Mouse (Mus musculus) brain, embryonic 14.5 days (tissue): Measurements from ENCODE around the gene Supv3l1. TPM values are rescaled to one million over a fixed set of nuclear protein-coding genes. Genes with fewer than 3 reads are reported as not detected.
"Not testable (repeated sequence)": the region's sequence is repeated elsewhere in the genome, so short reads cannot be mapped to it uniquely, and the experiment has no call there.

ENCODE experiments used
- DNase-seq: peaks from one replicate; pipeline ENCODE4 v3.0.0-alpha.2; 2011; ENCODE audit warnings: low read depth
- CTCF ChIP-seq: fragments of 200-500 bp; IDR thresholded peaks from 2 replicates; pipeline ENCODE4 v1.5.1; 2012; ENCODE audit warnings: inconsistent platforms, mild to moderate bottlenecking, moderate library complexity, borderline replicate concordance; ENCODE audit not compliant: insufficient read depth, insufficient read length; ENCODE audit errors: extremely low read depth
- POLR2A ChIP-seq: fragments of 200-500 bp; IDR thresholded peaks from 2 replicates; pipeline ENCODE4 v1.6.1; 2012; ENCODE audit warnings: mild to moderate bottlenecking, inconsistent platforms, borderline replicate concordance; ENCODE audit not compliant: poor library complexity, insufficient read depth, insufficient read length, severe bottlenecking; ENCODE audit errors: extremely low read depth
- polyA plus RNA-seq: library from polyadenylated mRNA; depleted of rRNA; stranded (reverse); fragments of >200 nt; gene quantifications from 2 replicates; pipeline ENCODE4 v1.2.3, GENCODE M21; 2012

Gene Supv3l1
- polyA plus RNA-seq, 1 experiment = 29.9 TPM

DNA sequence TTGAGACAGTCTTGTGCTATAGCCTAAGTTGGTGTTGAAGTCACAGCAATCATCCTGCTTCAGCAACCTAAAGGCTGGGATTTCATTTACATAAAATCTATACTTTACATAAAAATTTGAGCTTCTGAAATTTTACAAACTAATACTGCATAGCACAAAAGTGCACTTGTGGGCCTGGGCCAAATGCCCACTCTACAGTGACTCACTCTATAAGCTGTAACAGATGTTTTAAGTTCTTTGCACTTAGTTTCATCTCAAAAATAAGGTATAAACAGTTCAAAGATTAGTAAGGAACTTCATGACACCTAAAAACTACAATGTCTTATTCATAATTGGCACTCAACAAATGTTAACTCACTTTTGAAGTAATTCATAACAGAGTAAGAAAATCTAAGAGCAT is 11.8 kb upstream of the Supv3l1 start:
- no peak for TF ChIP-seq POLR2A
- TF ChIP-seq CTCF = no peak
- DNase-seq = no peak

DNA sequence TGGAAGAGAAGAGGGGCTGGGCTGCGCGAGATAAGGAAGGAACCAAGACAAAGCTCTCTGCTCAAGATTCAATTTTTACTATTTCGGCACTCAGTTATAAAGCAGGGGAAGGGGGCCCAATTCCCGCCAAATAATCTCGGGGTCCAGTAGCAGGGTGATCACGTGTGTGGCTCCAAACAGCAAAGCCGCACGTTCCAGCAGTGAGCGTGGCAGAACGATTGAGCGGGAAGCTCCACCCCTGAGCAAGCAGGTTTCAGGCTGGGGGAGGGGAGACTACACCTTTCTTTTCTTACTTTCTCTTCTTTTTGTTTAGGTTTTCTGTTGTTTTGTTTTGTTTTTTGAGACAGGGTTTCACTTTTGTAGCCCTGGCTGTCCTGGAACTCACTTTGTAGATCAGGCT is 2.5 kb upstream of the Supv3l1 start:
- DNase-seq = not testable (repeated sequence)

DNA sequence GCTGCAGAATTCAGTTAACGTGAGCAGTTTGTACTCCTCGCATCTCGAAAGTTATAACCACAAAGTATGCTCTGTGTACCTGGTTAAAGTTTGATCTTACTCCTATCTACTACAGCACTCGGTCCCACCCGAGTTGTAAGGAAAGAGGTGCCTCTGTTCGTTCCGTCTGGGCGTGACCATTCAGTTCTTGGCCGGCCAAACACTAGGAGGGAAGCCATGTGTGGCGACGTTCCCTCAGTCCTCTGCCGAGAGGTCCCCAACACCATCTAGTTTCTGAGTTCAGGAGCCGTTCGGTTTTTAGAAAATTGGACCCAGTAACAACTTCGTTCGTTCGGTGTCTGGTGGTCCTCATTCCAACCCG is 722 bp upstream of the Supv3l1 start:
- TF ChIP-seq CTCF (no peak), POLR2A (no peak)
- DNase-seq = no peak

DNA sequence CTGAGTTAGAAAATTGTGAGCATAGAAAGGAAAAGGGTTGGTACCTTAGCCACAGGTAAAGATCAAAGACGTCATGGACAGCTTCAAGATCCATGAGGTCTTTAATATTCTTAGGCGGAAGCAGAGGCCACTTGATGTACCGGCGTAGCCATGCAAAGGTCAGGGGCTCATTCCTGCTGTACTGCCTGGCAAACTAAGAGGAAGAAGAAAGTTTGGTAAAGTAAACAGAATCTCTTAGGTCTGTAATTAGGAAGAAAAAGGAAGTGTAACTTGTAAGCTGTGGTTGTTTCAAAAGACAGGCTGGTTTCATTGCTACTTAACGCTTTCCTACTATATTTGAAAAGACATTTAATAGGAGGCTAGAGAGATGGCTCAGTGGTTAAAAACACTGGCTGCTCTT is 19.1 kb downstream of the Supv3l1 start:
- no peak for DNase-seq
- TF ChIP-seq CTCF = no peak
- TF ChIP-seq POLR2A = no peak

DNA sequence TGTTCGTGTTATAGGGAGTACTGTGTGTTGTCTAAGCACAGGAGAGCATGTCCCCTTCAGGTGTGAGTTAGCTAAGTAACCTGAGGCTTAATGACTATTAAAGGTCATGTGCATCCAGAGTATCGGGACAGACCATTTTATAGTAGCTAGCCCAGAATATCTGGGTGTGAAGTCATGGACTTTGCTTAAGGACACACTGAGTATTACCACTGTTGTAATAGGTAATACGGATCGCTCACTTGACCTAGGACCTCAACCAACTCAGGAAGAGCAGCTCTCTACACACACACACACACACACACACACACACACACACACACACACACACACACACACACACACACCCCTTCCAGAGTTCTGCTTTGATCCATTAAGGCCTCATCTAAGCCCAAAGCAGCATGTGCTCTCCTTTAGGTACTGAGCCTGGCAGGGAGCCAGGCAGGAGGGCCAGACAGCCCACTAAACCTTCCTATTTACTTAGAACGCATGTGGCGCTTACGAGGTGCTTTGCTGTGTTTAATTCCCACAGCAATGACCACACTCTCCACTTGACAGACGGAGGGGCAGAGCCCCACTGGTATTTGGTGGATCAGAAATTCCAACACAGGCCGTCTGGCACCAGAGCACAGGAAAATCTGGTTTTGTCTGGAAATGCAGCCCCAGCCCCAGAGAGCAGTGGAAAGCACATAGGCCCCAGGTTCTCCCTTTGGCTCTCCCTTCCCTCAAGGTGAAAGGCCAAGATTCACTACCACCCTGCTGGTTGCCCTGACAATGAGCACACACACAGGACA is 24.3 kb downstream of the Supv3l1 start:
- DNase-seq = peak; percentile 35

DNA sequence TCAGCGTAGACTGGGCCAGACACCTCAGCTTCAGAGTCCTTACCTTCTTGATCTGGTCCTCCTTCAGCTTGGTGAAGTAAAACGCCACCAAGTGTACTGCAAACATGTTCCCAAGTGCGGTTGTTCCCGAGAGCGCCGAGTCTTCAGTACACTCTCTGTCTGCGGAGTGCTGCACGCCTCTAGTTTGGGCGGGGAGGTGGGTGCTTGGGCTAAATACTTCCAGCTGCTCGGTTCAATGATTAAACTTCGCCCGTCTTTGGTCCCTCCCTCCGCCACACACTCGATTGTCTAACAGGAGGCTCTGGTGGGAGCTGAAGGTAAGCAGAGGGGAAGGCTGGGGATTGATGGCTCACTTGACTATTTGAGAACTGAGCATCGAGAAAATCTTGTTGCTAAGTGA is 27.3 kb downstream of the Supv3l1 start, which contains the start of gene Hkdc1:
Hkdc1 (minus strand) TSS at position 237 of the 400 bp plus-strand sequence.
- peak; percentile 4 for DNase-seq
- TF ChIP-seq POLR2A (no peak), CTCF (no peak)

More for the DNA sequence above, 24.3 kb downstream of the Supv3l1 start:
- TF ChIP-seq POLR2A = no peak
- TF ChIP-seq CTCF = no peak

DNA sequence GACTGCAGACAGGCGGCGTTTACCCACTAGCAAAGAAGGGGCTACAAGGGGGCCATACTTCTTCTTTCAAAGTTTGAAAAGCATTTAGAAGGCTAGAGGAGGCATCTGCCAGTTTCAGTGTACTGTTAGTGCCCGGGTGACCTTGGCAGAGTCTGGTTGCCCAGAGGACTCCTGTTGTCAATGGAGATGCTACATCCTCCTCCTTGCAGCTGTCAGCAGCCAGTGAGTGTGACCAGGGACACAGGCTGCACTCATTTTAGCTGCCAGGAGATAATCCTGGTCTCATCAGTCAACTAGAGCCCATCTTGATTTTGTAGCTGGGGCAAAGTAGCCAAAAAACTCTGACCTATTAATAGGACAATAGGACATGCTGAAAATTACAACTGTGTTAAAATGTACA is 28.4 kb downstream of the Supv3l1 start:
- no peak for DNase-seq
- TF ChIP-seq POLR2A = no peak
- no peak for TF ChIP-seq CTCF

DNA sequence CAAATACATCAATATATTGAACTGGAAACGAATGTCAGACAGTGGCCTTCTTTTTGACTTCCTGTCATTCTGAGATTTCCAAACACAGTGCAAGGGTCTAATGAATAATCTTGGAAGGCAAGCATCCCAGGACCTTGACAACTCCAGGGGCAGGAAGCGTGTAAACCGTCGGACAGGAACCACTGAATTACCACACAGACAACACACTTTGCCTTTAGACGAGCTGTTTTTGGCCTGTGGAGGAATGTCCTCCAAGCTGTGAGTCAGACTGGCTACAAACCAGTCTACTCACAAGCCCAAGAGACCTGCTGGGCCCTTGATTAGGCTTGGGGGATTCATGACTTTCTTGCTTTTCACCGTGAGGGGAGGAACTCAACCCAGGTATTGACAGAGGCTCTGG is 29.1 kb downstream of the Supv3l1 start:
- TF ChIP-seq CTCF (no peak), POLR2A (no peak)
- DNase-seq = no peak

DNA sequence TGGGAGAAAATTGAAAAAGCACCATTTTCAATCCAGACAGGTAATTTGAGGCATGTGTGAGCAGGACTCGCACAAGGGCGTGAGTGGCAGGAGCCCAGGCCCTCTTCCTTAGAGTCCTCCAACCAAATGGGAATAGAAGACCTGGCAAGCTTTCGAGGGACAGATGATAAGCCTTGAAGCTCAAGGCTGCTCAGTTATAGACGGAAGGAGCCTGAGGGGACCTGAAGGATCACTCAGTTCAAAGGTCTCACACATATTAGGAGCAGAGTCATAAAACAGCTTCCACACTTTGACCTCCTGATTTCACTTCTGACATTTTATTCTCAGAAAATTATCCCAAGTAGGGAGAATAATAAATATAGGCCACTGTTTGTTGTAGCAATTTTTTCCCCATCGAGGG is 30.1 kb downstream of the Supv3l1 start:
- DNase-seq = no peak
- TF ChIP-seq POLR2A (no peak), CTCF (no peak)

DNA sequence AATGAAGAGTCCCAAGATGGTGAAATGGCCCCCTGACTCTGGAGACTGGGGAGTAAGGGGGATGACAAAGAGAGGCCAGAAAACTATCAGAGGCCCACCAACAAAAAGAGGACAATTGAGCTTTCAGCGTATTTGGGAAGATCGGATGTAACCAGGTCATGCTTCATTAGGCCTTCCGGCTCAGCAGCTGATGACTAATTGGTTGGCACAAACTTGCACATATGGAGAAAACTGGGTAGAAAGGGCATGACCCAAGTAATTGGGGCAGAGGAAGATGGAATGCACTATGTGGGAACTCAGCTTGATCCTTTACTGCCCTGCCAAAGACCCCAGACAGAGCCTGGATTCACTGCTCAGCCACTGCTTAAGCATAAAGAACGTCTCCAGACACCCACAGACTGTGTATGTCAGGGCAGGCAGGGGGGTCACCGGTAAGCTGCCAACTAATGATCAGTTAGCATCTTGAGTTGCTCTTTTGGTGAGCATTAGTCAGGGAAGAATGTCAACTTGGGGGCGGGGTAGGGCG is 30.6 kb downstream of the Supv3l1 start:
- peak; percentile 8 for DNase-seq

DNA sequence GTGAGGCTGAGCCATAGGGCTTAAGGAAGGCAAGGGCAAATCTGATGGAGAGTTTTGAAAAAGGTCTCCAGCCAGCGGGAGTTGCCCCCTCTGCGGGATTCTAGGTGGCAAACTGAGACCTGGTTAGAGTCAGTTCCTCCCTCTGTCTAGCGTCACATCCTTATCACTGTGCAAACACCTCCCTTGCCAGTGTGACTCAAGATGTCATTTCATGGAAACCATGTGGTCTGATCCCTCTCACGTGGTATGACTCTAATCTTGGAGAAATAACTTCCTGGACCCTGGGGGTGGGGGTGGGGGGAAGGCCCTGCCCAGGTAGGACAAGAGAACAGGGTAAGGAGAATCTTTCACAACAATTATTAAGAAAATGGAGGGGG is 35.9 kb downstream of the Supv3l1 start:
- TF ChIP-seq CTCF (no peak), POLR2A (no peak)
- no peak for DNase-seq

More for the DNA sequence above, 30.6 kb downstream of the Supv3l1 start:
- TF ChIP-seq POLR2A (no peak), CTCF (no peak)

DNA sequence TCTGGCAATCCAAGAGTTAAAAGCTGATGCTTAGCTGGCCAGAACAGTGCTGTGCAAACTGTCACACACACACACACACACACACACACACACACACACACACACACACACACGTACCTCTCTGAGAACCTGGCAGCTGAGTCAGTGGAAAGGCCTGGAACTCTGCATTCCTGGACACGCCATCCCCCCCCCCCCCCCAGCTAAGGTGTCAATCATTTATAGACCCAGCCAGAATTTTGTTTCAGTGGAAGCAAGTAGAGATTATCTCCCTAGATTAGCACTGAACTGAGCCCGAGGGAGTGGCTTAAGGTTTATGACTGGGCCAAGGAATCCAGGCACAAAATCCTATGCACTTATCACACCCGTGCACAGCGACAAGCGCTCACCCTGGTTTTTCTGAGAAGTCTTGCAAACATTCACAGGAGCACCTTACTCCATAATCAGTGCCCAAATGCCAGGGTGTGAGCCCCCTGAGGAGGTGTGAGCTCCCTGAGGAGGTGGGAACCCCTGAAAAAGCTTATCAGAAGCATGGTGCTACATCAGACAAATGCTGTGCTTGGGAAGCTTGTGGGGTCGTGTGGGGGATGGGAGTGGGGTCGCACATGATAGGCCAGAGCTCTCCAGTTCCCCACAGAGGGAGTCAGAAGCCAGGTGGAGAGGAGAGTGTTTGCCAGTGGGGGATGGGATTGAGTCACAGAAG is 36.5 kb downstream of the Supv3l1 start:
- TF ChIP-seq CTCF (no peak), POLR2A (no peak)

More for the DNA sequence above, 36.5 kb downstream of the Supv3l1 start:
- DNase-seq = peak; percentile 11
